Mouse (Mus musculus): ENCODE results near the gene Ghrhr. TPM values are rescaled to one million over a fixed set of nuclear protein-coding genes. Genes with fewer than 3 reads are reported as not detected.

The Ghrhr gene
- total and polyA plus RNA-seq, 3 experiments = not detected

- H3K9me3 ChIP-seq (replicated peaks; ENCODE audit: insufficient read depth, low read length) = no peaks in the 10 kb centered on the region
- H3K4me1 ChIP-seq (ENCODE audit: control insufficient read depth in 1 of 2, insufficient read depth in 2 of 2, low read length in 2 of 2) = peaks cover 2 to 13% of the 10 kb centered on the region in 2 experiments
- no peaks in the 10 kb centered on the region for H3K27me3 ChIP-seq (ENCODE audit: control insufficient read depth in 1 of 2, insufficient read depth in 2 of 2, low read length in 2 of 2)
- H3K79me2 ChIP-seq (ENCODE audit: control insufficient read depth, insufficient read depth, low read length, poor library complexity) = no peaks in the 10 kb centered on the region
- peaks cover 0 to 3% of the 10 kb centered on the region in 2 experiments; a peak in 2 of 4 replicates for H3K36me3 ChIP-seq (ENCODE audit: control insufficient read depth in 1 of 2, insufficient read depth in 2 of 2, low read length in 2 of 2)
- TF ChIP-seq TAL1 (IDR thresholded peaks at IDR 0.05; ENCODE audit: low read length) = no peak
- no peak for TF ChIP-seq MYB (IDR thresholded peaks at IDR 0.05; ENCODE audit: low read depth, low read length)
- TF ChIP-seq TCF12 (IDR thresholded peaks at IDR 0.05; ENCODE audit: low read depth, low read length) = no peak
- no peak for TF ChIP-seq MAX (IDR thresholded peaks at IDR 0.05; ENCODE audit: low read length)
- TF ChIP-seq NELFE (IDR thresholded peaks at IDR 0.05; ENCODE audit: low read depth, low read length) = no peak
- TF ChIP-seq USF1 (IDR thresholded peaks at IDR 0.05; ENCODE audit: low read depth, low read length) = no peak
- TF ChIP-seq RCOR1 (IDR thresholded peaks at IDR 0.05; ENCODE audit: low read depth, low read length) = no peak
- TF ChIP-seq MAFK (IDR thresholded peaks at IDR 0.05; ENCODE audit: borderline replicate concordance, low read depth, low read length) = no peak
- TF ChIP-seq BHLHE40 (IDR thresholded peaks at IDR 0.05; ENCODE audit: borderline replicate concordance, low read depth, low read length) = no peak
- H3K4me3 ChIP-seq (ENCODE audit: control insufficient read depth in 1 of 2, insufficient read depth in 1 of 2, low read depth in 2 of 2, low read length in 2 of 2) = no peak overlapping the region
- no peak overlapping the region for H3K9ac ChIP-seq (ENCODE audit: control insufficient read depth, low read depth, low read length, poor library complexity, severe bottlenecking)
- no peak overlapping the region for H3K27ac ChIP-seq (ENCODE audit: control insufficient read depth, low read depth, low read length)
- no peak for DNase-seq (ENCODE audit: low read depth, low spot score)
Observed at GRCm38 (mm10) chr6:55356976-55357635, 19.0 kb upstream of the Ghrhr start.

- no peak for TF ChIP-seq TCF12 (IDR thresholded peaks at IDR 0.05; ENCODE audit: low read depth, low read length)
- no peak for TF ChIP-seq POLR2A (IDR thresholded peaks at IDR 0.05; ENCODE audit: control insufficient read depth in 1 of 2, insufficient read depth in 1 of 2, low read depth in 1 of 2, low read length in 2 of 2, poor library complexity in 1 of 2)
- no peak for TF ChIP-seq GATA1 (IDR thresholded peaks at IDR 0.05; ENCODE audit: low read depth, low read length)
- TF ChIP-seq ZMIZ1 (IDR thresholded peaks at IDR 0.05; ENCODE audit: low read depth, low read length) = no peak
- Histone ChIP-seq H3K4me3 (ENCODE audit: control insufficient read depth in 1 of 2, insufficient read depth in 1 of 2, low read depth in 2 of 2, low read length in 2 of 2) (no peak overlapping the region), H3K79me2 (ENCODE audit: control insufficient read depth, insufficient read depth, low read length, poor library complexity) (no peaks in the 10 kb centered on the region), H3K36me3 (ENCODE audit: control insufficient read depth in 1 of 2, insufficient read depth in 2 of 2, low read length in 2 of 2) (peaks cover 0 to 3% of the 10 kb centered on the region in 2 experiments; a peak in 2 of 4 replicates), H3K4me1 (ENCODE audit: control insufficient read depth in 1 of 2, insufficient read depth in 2 of 2, low read length in 2 of 2) (peaks cover 2 to 13% of the 10 kb centered on the region in 2 experiments), H3K27me3 (ENCODE audit: control insufficient read depth in 1 of 2, insufficient read depth in 2 of 2, low read length in 2 of 2) (no peaks in the 10 kb centered on the region), H3K9me3 (replicated peaks; ENCODE audit: insufficient read depth, low read length) (no peaks in the 10 kb centered on the region), H3K27ac (ENCODE audit: control insufficient read depth, low read depth, low read length) (no peak overlapping the region), H3K9ac (ENCODE audit: control insufficient read depth, low read depth, low read length, poor library complexity, severe bottlenecking) (no peak overlapping the region)
- peak; percentile 23 for DNase-seq (ENCODE audit: low read depth, low spot score)
Observed at GRCm38 (mm10) chr6:55357636-55358031, 18.5 kb upstream of the Ghrhr start.

- no peak overlapping the region for H3K27ac ChIP-seq (ENCODE audit: control insufficient read depth, low read depth, low read length)
- H3K4me3 ChIP-seq (ENCODE audit: control insufficient read depth in 1 of 2, insufficient read depth in 1 of 2, low read depth in 2 of 2, low read length in 2 of 2) = peak overlapping the region in 1 of 2 experiments; percentile 7; a peak in 1 of 4 replicates
- peaks cover 2 to 13% of the 10 kb centered on the region in 2 experiments for H3K4me1 ChIP-seq (ENCODE audit: control insufficient read depth in 1 of 2, insufficient read depth in 2 of 2, low read length in 2 of 2)
Observed at GRCm38 (mm10) chr6:55358731-55359143, 17.4 kb upstream of the Ghrhr start.

More at GRCm38 (mm10) chr6:55358731-55359143, 17.4 kb upstream of the Ghrhr start:
- DNase-seq (ENCODE audit: low read depth, low spot score) = peak; percentile 76
- peak; percentile 56; the same call in 1 of the 2 replicates for TF ChIP-seq ZNF384 (IDR thresholded peaks at IDR 0.05; ENCODE audit: low read depth, low read length)
- TF ChIP-seq CTCF (IDR thresholded peaks at IDR 0.05 in 2 of 3, conservative IDR thresholded peaks at IDR 0.05 in 1 of 3; ENCODE audit: control insufficient read depth in 1 of 3, insufficient read depth in 1 of 3, low read depth in 2 of 3, low read length in 3 of 3, poor library complexity in 1 of 3, severe bottlenecking in 1 of 3) = peak; percentile 40 to 87 (median 68)
- no peak for TF ChIP-seq TBP (IDR thresholded peaks at IDR 0.05; ENCODE audit: low read depth, low read length)
- TF ChIP-seq NRF1 (IDR thresholded peaks at IDR 0.05; ENCODE audit: insufficient read depth, low read depth, low read length, poor library complexity, severe bottlenecking) = no peak
- TF ChIP-seq RAD21 (IDR thresholded peaks at IDR 0.05; ENCODE audit: low read depth, low read length) = peak; percentile 16
- TF ChIP-seq EP300 (IDR thresholded peaks at IDR 0.05; ENCODE audit: low read depth in 1 of 2, low read length in 2 of 2) = peak; percentile 63 to 68; a peak in 3 of 4 replicates
- TF ChIP-seq TCF12 (IDR thresholded peaks at IDR 0.05; ENCODE audit: low read depth, low read length) = peak; percentile 65; the same call in 1 of the 2 replicates
- 0 out of 2 replicates have a peak, but pooled peaks have one; percentile 25 for TF ChIP-seq SIN3A (IDR thresholded peaks at IDR 0.05; ENCODE audit: low read length)
- TF ChIP-seq KAT2A (conservative IDR thresholded peaks at IDR 0.05; ENCODE audit: low read depth, low read length) = no peak
- TF ChIP-seq CHD1 (IDR thresholded peaks at IDR 0.05; ENCODE audit: low read depth, low read length) = no peak
- peak; percentile 32; the same call in 1 of the 2 replicates for TF ChIP-seq SMC3 (IDR thresholded peaks at IDR 0.05; ENCODE audit: low read depth, low read length)
- TF ChIP-seq ETS1 (IDR thresholded peaks at IDR 0.05; ENCODE audit: low read depth, low read length) = peak; percentile 54; the same call in 1 of the 2 replicates
- peak; percentile 80 for TF ChIP-seq TAL1 (IDR thresholded peaks at IDR 0.05; ENCODE audit: low read length)
- H3K36me3 ChIP-seq (ENCODE audit: control insufficient read depth in 1 of 2, insufficient read depth in 2 of 2, low read length in 2 of 2) = peaks cover 0 to 3% of the 10 kb centered on the region in 2 experiments; a peak in 2 of 4 replicates
- no peak overlapping the region for H3K9ac ChIP-seq (ENCODE audit: control insufficient read depth, low read depth, low read length, poor library complexity, severe bottlenecking)
- no peaks in the 10 kb centered on the region for H3K79me2 ChIP-seq (ENCODE audit: control insufficient read depth, insufficient read depth, low read length, poor library complexity)
- no peaks in the 10 kb centered on the region for H3K9me3 ChIP-seq (replicated peaks; ENCODE audit: insufficient read depth, low read length)
- no peaks in the 10 kb centered on the region for H3K27me3 ChIP-seq (ENCODE audit: control insufficient read depth in 1 of 2, insufficient read depth in 2 of 2, low read length in 2 of 2)
